Mouse (Mus musculus): Measurements from ENCODE around the gene Dok7. TPM values are rescaled to one million over a fixed set of nuclear protein-coding genes. Genes with fewer than 3 reads are reported as not detected.

The Dok7 gene
- polyA plus RNA-seq, 1 experiment from 2014 or later, result 0.06 TPM

DNA sequence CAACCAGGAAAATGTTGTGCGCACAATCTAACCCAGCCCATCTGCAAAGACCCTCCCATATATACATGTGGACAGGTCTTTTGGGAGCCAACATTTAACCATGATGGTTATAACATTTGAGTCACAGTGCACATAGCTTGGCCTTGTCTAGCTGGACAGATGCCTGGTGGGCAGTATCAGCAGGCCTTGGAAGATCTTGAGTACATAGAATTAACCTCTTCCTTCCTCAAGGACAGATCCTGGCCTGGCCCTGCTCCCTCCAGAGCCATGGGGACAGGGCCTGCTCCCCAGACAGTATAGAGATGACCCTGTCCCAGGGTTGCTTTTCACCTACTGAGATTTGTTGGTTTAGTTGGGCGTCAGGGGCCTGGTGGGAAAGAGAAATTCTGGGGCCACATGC lies 13.3 kb downstream of the Dok7 start:
- no peaks in the 10 kb centered on the region for H3K9me3 ChIP-seq (ENCODE audit: low read length)
- 85% methylated on average over 2 of the region's 2 CpGs for WGBS (ENCODE audit: insufficient replicate concordance)
- H3K4me1 ChIP-seq (ENCODE audit: insufficient read depth), result no peaks in the 10 kb centered on the region
- TF ChIP-seq EP300 (IDR thresholded peaks at IDR 0.05; ENCODE audit: low read depth) (no peak), CTCF (IDR thresholded peaks at IDR 0.05; ENCODE audit: low read depth) (no peak)
- H3K4me2 ChIP-seq (ENCODE audit: low read depth, low read length), result no peak overlapping the region
- no peak overlapping the region for H3K9ac ChIP-seq (replicated peaks)
- DNase-seq, result no peak
- no peaks in the 10 kb centered on the region for H3K27me3 ChIP-seq (ENCODE audit: insufficient read depth, low read length)
- ATAC-seq, result no peak
- H3K4me3 ChIP-seq (ENCODE audit: low read depth, low read length), result no peak overlapping the region
- H3K36me3 ChIP-seq (replicated peaks; ENCODE audit: insufficient read depth, low read length), result no peaks in the 10 kb centered on the region
- no peak overlapping the region for H3K27ac ChIP-seq (ENCODE audit: low read depth)

DNA sequence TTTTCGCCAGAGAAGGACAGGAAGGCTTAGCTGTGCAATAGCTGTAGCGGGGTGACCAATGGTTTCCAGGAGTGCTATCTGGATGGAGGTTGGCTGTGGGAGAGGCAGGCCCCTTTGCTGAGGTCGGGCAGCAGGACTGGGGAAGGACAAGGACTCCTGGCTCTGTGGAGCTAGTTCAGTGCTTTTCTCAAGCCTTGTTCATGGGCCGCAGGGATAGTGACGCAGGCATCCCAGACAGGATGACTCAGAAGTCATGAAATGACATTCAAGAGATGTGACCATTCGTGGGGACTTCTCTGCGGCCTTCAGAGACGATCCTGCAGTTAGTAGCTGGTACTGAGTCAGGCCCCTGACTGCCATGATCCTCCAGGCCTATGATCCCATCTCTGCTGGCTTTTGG lies 13.7 kb downstream of the Dok7 start:
- WGBS (ENCODE audit: insufficient replicate concordance), result 72% methylated on average over 8 of the region's 8 CpGs
- Histone ChIP-seq H3K9me3 (ENCODE audit: low read length) (no peaks in the 10 kb centered on the region), H3K9ac (replicated peaks) (no peak overlapping the region), H3K27me3 (ENCODE audit: insufficient read depth, low read length) (no peaks in the 10 kb centered on the region), H3K4me3 (ENCODE audit: low read depth, low read length) (no peak overlapping the region), H3K4me2 (ENCODE audit: low read depth, low read length) (no peak overlapping the region), H3K4me1 (ENCODE audit: insufficient read depth) (no peaks in the 10 kb centered on the region), H3K27ac (ENCODE audit: low read depth) (no peak overlapping the region), H3K36me3 (replicated peaks; ENCODE audit: insufficient read depth, low read length) (no peaks in the 10 kb centered on the region)
- DNase-seq (no peak), ATAC-seq (no peak)
- TF ChIP-seq EP300 (IDR thresholded peaks at IDR 0.05; ENCODE audit: low read depth) (no peak), CTCF (IDR thresholded peaks at IDR 0.05; ENCODE audit: low read depth) (no peak)

DNA sequence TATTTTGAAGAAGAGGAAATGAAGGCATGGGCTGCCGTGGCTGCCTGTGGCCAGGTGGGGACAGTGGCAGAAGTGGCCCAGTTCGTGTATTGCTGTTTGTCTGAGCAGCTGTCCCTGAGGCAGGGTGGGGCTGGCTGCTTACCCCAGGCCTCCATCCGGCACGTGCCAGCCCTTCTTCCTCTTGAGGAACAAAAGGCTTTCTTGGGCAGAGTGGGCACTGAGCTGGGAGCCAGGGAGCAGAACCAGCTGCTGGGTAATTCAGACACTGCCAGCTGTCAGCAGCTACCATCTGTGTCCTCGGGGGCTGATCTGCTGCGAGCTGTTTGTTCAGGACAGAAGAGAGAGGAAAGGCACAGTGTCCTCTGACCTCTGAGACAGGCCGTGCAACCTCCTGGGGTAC lies 14.4 kb downstream of the Dok7 start:
- TF ChIP-seq EP300 (IDR thresholded peaks at IDR 0.05; ENCODE audit: low read depth) (no peak), CTCF (IDR thresholded peaks at IDR 0.05; ENCODE audit: low read depth) (no peak)
- Histone ChIP-seq H3K27me3 (ENCODE audit: insufficient read depth, low read length) (no peaks in the 10 kb centered on the region), H3K9me3 (ENCODE audit: low read length) (no peaks in the 10 kb centered on the region), H3K27ac (ENCODE audit: low read depth) (no peak overlapping the region), H3K9ac (replicated peaks) (no peak overlapping the region), H3K4me3 (ENCODE audit: low read depth, low read length) (no peak overlapping the region), H3K4me2 (ENCODE audit: low read depth, low read length) (no peak overlapping the region), H3K36me3 (replicated peaks; ENCODE audit: insufficient read depth, low read length) (no peaks in the 10 kb centered on the region), H3K4me1 (ENCODE audit: insufficient read depth) (no peaks in the 10 kb centered on the region)
- ATAC-seq, result no peak
- WGBS (ENCODE audit: insufficient replicate concordance), result 38% methylated on average over 7 of the region's 7 CpGs
- no peak for DNase-seq

DNA sequence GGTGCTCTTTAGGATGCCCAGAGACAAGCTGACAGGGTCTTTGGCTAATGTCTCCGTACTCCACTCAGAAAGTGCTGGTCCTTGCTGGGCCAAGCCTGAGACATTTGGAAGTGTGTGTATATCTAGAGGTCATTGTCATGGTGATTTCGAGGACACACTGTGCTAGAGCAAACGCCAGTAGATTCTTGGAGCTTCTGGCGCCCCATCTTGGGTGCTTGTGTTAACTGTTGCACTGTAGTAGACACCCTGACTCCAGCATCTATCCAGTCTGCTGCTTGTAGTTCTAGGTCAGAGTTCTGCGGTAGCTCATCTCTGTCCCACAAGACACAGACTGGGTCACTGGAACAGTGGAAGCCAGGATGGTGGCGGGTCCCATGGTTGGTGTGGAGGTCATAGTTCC lies 15.3 kb downstream of the Dok7 start:
- no peak overlapping the region for H3K9ac ChIP-seq (replicated peaks)
- ATAC-seq, result no peak
- TF ChIP-seq CTCF (IDR thresholded peaks at IDR 0.05; ENCODE audit: low read depth), result no peak
- TF ChIP-seq EP300 (IDR thresholded peaks at IDR 0.05; ENCODE audit: low read depth), result no peak

DNA sequence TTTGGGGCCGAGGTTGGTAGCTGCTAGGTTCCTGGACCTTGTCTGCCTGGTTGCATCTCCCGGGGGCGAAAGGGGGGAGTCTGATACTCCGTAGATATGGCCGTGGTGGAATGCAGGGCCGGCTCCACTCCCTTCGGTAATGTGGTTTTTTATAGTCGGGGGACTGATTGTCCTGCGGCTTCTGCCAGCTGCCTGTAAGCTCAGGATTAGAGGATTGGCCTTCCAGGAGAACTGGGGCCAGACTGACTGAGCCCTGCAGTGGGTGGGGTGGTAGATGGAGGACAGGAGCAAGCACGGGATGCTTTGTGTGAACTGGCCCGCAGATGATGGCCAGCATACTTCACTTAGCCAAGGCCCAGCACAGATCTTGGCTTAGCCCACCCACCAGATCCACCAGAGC lies 16.7 kb downstream of the Dok7 start:
- WGBS (ENCODE audit: insufficient replicate concordance), result 75% methylated on average over 11 of the region's 11 CpGs
- Histone ChIP-seq H3K4me2 (ENCODE audit: low read depth, low read length) (no peak overlapping the region), H3K9me3 (ENCODE audit: low read length) (no peaks in the 10 kb centered on the region), H3K27me3 (ENCODE audit: insufficient read depth, low read length) (no peaks in the 10 kb centered on the region), H3K27ac (ENCODE audit: low read depth) (no peak overlapping the region), H3K9ac (replicated peaks) (no peak overlapping the region), H3K4me3 (ENCODE audit: low read depth, low read length) (no peak overlapping the region), H3K4me1 (ENCODE audit: insufficient read depth) (no peaks in the 10 kb centered on the region), H3K36me3 (replicated peaks; ENCODE audit: insufficient read depth, low read length) (no peaks in the 10 kb centered on the region)
- DNase-seq (no peak), ATAC-seq (no peak)
- TF ChIP-seq EP300 (IDR thresholded peaks at IDR 0.05; ENCODE audit: low read depth) (no peak), CTCF (IDR thresholded peaks at IDR 0.05; ENCODE audit: low read depth) (no peak)

More for the DNA sequence above, 15.3 kb downstream of the Dok7 start:
- H3K4me1 ChIP-seq (ENCODE audit: insufficient read depth), result no peaks in the 10 kb centered on the region
- H3K27me3 ChIP-seq (ENCODE audit: insufficient read depth, low read length), result no peaks in the 10 kb centered on the region
- H3K4me2 ChIP-seq (ENCODE audit: low read depth, low read length), result no peak overlapping the region
- H3K4me3 ChIP-seq (ENCODE audit: low read depth, low read length), result no peak overlapping the region
- H3K9me3 ChIP-seq (ENCODE audit: low read length), result no peaks in the 10 kb centered on the region
- no peak overlapping the region for H3K27ac ChIP-seq (ENCODE audit: low read depth)
- H3K36me3 ChIP-seq (replicated peaks; ENCODE audit: insufficient read depth, low read length), result no peaks in the 10 kb centered on the region
- no peak for DNase-seq
- WGBS (ENCODE audit: insufficient replicate concordance), result 73% methylated on average over 6 of the region's 6 CpGs

DNA sequence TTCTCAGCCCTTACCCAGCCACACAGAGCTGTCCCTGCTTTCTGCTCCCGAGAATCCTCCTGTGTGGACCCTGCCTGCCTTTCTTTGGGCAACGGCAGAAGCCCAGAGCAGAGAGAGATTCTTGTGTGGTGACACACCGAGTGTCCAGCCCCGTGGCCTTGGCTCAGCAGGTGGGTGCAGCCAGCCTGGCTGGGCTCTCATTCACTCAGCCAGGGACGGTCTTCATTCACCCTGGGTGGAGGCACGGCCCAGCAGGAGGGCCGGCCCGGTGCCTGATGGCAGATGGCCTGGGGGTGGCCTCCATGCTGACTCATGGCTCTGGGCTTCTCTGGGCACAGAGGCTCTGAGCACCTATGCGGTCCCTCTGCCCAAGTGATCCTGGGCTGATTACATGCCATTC lies 17.4 kb downstream of the Dok7 start:
- WGBS (ENCODE audit: insufficient replicate concordance), result 78% methylated on average over 9 of the region's 9 CpGs
- ATAC-seq (no peak), DNase-seq (no peak)

DNA sequence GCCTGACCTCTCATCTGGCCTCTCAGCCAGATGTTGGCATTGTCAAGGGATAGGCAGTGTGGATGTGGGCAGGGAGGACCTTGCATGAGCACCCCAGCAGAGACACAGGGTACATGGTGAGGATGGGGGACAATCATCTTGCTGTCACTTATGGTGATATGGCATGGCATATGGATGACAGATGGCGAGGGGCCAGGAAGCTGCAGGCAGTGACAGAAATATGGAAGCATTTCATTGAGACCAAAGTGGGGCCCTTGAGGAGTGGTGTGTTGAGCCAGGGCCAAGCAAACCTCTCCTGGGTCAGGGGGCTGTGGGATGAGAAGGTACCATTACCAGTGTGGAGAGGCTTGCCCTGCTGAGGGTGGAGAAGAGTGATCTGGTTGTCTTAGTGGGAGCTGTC lies 19.8 kb downstream of the Dok7 start:
- H3K9me3 ChIP-seq (ENCODE audit: low read length), result no peaks in the 10 kb centered on the region
- 59% methylated on average over 1 of the region's 1 CpGs for WGBS (ENCODE audit: insufficient replicate concordance)
- no peak for TF ChIP-seq CTCF (IDR thresholded peaks at IDR 0.05; ENCODE audit: low read depth)
- no peak for TF ChIP-seq EP300 (IDR thresholded peaks at IDR 0.05; ENCODE audit: low read depth)
- DNase-seq (no peak), ATAC-seq (no peak)
- H3K27me3 ChIP-seq (ENCODE audit: insufficient read depth, low read length), result no peaks in the 10 kb centered on the region
- no peak overlapping the region for H3K4me2 ChIP-seq (ENCODE audit: low read depth, low read length)
- no peak overlapping the region for H3K4me3 ChIP-seq (ENCODE audit: low read depth, low read length)
- no peaks in the 10 kb centered on the region for H3K4me1 ChIP-seq (ENCODE audit: insufficient read depth)
- H3K9ac ChIP-seq (replicated peaks), result no peak overlapping the region
- H3K27ac ChIP-seq (ENCODE audit: low read depth), result no peak overlapping the region
- no peaks in the 10 kb centered on the region for H3K36me3 ChIP-seq (replicated peaks; ENCODE audit: insufficient read depth, low read length)

More for the DNA sequence above, 17.4 kb downstream of the Dok7 start:
- Histone ChIP-seq H3K9me3 (ENCODE audit: low read length) (no peaks in the 10 kb centered on the region), H3K36me3 (replicated peaks; ENCODE audit: insufficient read depth, low read length) (no peaks in the 10 kb centered on the region), H3K27ac (ENCODE audit: low read depth) (no peak overlapping the region), H3K4me3 (ENCODE audit: low read depth, low read length) (no peak overlapping the region), H3K27me3 (ENCODE audit: insufficient read depth, low read length) (no peaks in the 10 kb centered on the region), H3K9ac (replicated peaks) (no peak overlapping the region), H3K4me1 (ENCODE audit: insufficient read depth) (no peaks in the 10 kb centered on the region), H3K4me2 (ENCODE audit: low read depth, low read length) (no peak overlapping the region)
- no peak for TF ChIP-seq EP300 (IDR thresholded peaks at IDR 0.05; ENCODE audit: low read depth)
- TF ChIP-seq CTCF (IDR thresholded peaks at IDR 0.05; ENCODE audit: low read depth), result no peak

All from liver, postnatal 0 days (tissue).